Mouse (Mus musculus): ENCODE measurements at regions not wholly inside any gene's neighbourhood (a gene's known extent, or its start where the extent isn't known, plus 50 kb on each side); places are given as distances from the start of the nearest gene placed in this dataset.

- TF ChIP-seq EP300 (IDR thresholded peaks at IDR 0.05; ENCODE audit: insufficient read depth, low read depth, low read length), result no peak
- TF ChIP-seq POLR2A (IDR thresholded peaks at IDR 0.05; ENCODE audit: insufficient read depth, low read depth, low read length), result no peak
- no peak for TF ChIP-seq CTCF (IDR thresholded peaks at IDR 0.05)
These were observed 218.4 kb downstream of the Col12a1 start for GRCm38 (mm10) chr9:79500253-79500652.

All from heart, adult 2 months (tissue).